ENCODE assay signal across 11 mouse cellular contexts in genomic region chr2:174761452-174762101, GRCm38 (mm10). TPM values are rescaled to one million over a fixed set of nuclear protein-coding genes. Genes with fewer than 3 reads are reported as not detected.
DNase-seq lines count a peak whose midpoint lies in the region; ATAC-seq lines count a peak whose summit lies in the region.
"Had no signal": no experiment of that assay in that cellular context is flagged by ENCODE, and none has a peak within 500 bp of the region (broad histone marks: within the 10 kb centered on the region; RNA-seq: fewer than 3 reads in every experiment).

No protein-coding gene starts in this region.

- no peak for ATAC-seq in heart, embryonic 13.5 days (ENCODE audit: extremely low read depth, insufficient number of reproducible peaks, low FRiP score, low TSS enrichment)
- no peak; the same call in 1 of the 2 replicates for ATAC-seq in midbrain, embryonic 11.5 days (ENCODE audit: low FRiP score)
- no peak for ATAC-seq in midbrain, embryonic 16.5 days
- ATAC-seq in intestine, embryonic 14.5 days (replicated peaks; ENCODE audit: low FRiP score, low TSS enrichment, low read depth): no peak
- ATAC-seq in stomach, embryonic 14.5 days (ENCODE audit: insufficient number of reproducible peaks, insufficient read depth, low FRiP score, low read depth): no peak

- 59% methylated on average over 6 of the region's 6 CpGs for WGBS in heart, embryonic 13.5 days
- 50% methylated on average over 6 of the region's 6 CpGs for WGBS in midbrain, embryonic 11.5 days
- 61% methylated on average over 6 of the region's 6 CpGs for WGBS in midbrain, embryonic 16.5 days
- 26% methylated on average over 6 of the region's 6 CpGs for WGBS in intestine, embryonic 14.5 days
- WGBS in stomach, embryonic 14.5 days: 48% methylated on average over 6 of the region's 6 CpGs

- intact Hi-C loops in heart, postnatal 36 days (cut with DNase I): no loop called here
- intact Hi-C loops in left cerebral cortex, postnatal 4 days (cut with DNase I): no loop called here
- intact Hi-C loops in left cerebral cortex, postnatal 36 days (cut with DNase I): no loop called here

- no peak for DNase-seq in heart, postnatal 36 days
- peak; percentile 87 for DNase-seq in midbrain, embryonic 11.5 days (ENCODE audit: low spot score, missing footprints)
- DNase-seq in intestine, embryonic 14.5 days (ENCODE audit: low spot score): peak; percentile 75
- DNase-seq in left cerebral cortex, postnatal 4 days: no peak
- DNase-seq in left cerebral cortex, postnatal 36 days (ENCODE audit: low spot score in 2 of 2): no peak
- DNase-seq: cerebellum, adult 8-10 months; right cerebral cortex, postnatal 25 days had no signal

- no peak overlapping the region for H3K27ac ChIP-seq in heart, embryonic 13.5 days (replicated peaks)
- no peak overlapping the region for H3K27ac ChIP-seq in midbrain, embryonic 11.5 days (ENCODE audit: low read depth, low read length)
- H3K27ac ChIP-seq in midbrain, embryonic 16.5 days (ENCODE audit: low read length): no peak overlapping the region
- peak overlapping the region; percentile 64 for H3K27ac ChIP-seq in intestine, embryonic 14.5 days (ENCODE audit: low read depth)
- peak overlapping the region; percentile 53; the same call in 1 of the 2 replicates for H3K27ac ChIP-seq in stomach, embryonic 14.5 days (ENCODE audit: low read length)

- H3K4me3 ChIP-seq in heart, embryonic 13.5 days: peak overlapping the region; percentile 55; the same call in 1 of the 2 replicates
- no peak overlapping the region for H3K4me3 ChIP-seq in midbrain, embryonic 11.5 days (ENCODE audit: low read depth, low read length)
- no peak overlapping the region for H3K4me3 ChIP-seq in midbrain, embryonic 16.5 days (ENCODE audit: low read depth, low read length)
- H3K4me3 ChIP-seq in intestine, embryonic 14.5 days (ENCODE audit: low read depth, low read length): peak overlapping the region; percentile 58
- H3K4me3 ChIP-seq in stomach, embryonic 14.5 days (ENCODE audit: low read depth, low read length): peak overlapping the region; percentile 53

- H3K9ac ChIP-seq in heart, embryonic 13.5 days: no peak overlapping the region
- H3K9ac ChIP-seq in midbrain, embryonic 11.5 days (ENCODE audit: low read length): peak overlapping the region; percentile 64; the same call in 1 of the 2 replicates
- H3K9ac ChIP-seq in midbrain, embryonic 16.5 days (ENCODE audit: low read depth, low read length): no peak overlapping the region
- peak overlapping the region; percentile 60 for H3K9ac ChIP-seq in intestine, embryonic 14.5 days (ENCODE audit: low read length)
- H3K9ac ChIP-seq in stomach, embryonic 14.5 days (replicated peaks; ENCODE audit: low read depth, low read length): peak overlapping the region; percentile 66; the same call in 1 of the 2 replicates

- peaks cover 8% of the 10 kb centered on the region for H3K4me1 ChIP-seq in heart, embryonic 13.5 days
- peaks cover 5% of the 10 kb centered on the region for H3K4me1 ChIP-seq in midbrain, embryonic 11.5 days (ENCODE audit: control insufficient read depth, insufficient read depth, low read length)
- H3K4me1 ChIP-seq in midbrain, embryonic 16.5 days (ENCODE audit: control insufficient read depth, insufficient read depth, low read length): peaks cover 6% of the 10 kb centered on the region
- peaks cover 20% of the 10 kb centered on the region for H3K4me1 ChIP-seq in intestine, embryonic 14.5 days (replicated peaks; ENCODE audit: control insufficient read depth, insufficient read depth, low read length)
- H3K4me1 ChIP-seq in stomach, embryonic 14.5 days (ENCODE audit: control insufficient read depth, insufficient read depth, low read length): 0 out of 2 replicates have a peak, but pooled peaks cover 15% of the 10 kb centered on the region

- peak overlapping the region; percentile 83 for H3K4me2 ChIP-seq in heart, embryonic 13.5 days
- peak overlapping the region; percentile 92; the same call in 1 of the 2 replicates for H3K4me2 ChIP-seq in midbrain, embryonic 11.5 days
- no peak overlapping the region for H3K4me2 ChIP-seq in midbrain, embryonic 16.5 days (ENCODE audit: low read length)
- peak overlapping the region; percentile 63 for H3K4me2 ChIP-seq in intestine, embryonic 14.5 days (ENCODE audit: low read length)
- H3K4me2 ChIP-seq in stomach, embryonic 14.5 days (replicated peaks; ENCODE audit: low read depth, low read length): peak overlapping the region; percentile 72

- no peaks in the 10 kb centered on the region for H3K36me3 ChIP-seq in heart, embryonic 13.5 days
- no peaks in the 10 kb centered on the region for H3K36me3 ChIP-seq in midbrain, embryonic 11.5 days (ENCODE audit: control insufficient read depth, insufficient read depth, low read length)
- no peaks in the 10 kb centered on the region for H3K36me3 ChIP-seq in midbrain, embryonic 16.5 days (ENCODE audit: control insufficient read depth, insufficient read depth, low read length)
- no peaks in the 10 kb centered on the region for H3K36me3 ChIP-seq in intestine, embryonic 14.5 days (ENCODE audit: control insufficient read depth, insufficient read depth, low read length)
- no peaks in the 10 kb centered on the region for H3K36me3 ChIP-seq in stomach, embryonic 14.5 days (ENCODE audit: control insufficient read depth, insufficient read depth, low read length)

- peaks cover 41% of the 10 kb centered on the region for H3K27me3 ChIP-seq in heart, embryonic 13.5 days (replicated peaks)
- no peaks in the 10 kb centered on the region; the same call in 1 of the 2 replicates for H3K27me3 ChIP-seq in midbrain, embryonic 11.5 days (ENCODE audit: control insufficient read depth, insufficient read depth, low read length)
- H3K27me3 ChIP-seq in midbrain, embryonic 16.5 days (ENCODE audit: control insufficient read depth, insufficient read depth, low read depth, low read length): peaks cover 13% of the 10 kb centered on the region
- H3K27me3 ChIP-seq in intestine, embryonic 14.5 days (replicated peaks; ENCODE audit: control insufficient read depth, insufficient read depth, low read length): no peaks in the 10 kb centered on the region
- no peaks in the 10 kb centered on the region for H3K27me3 ChIP-seq in stomach, embryonic 14.5 days (ENCODE audit: control insufficient read depth, insufficient read depth, low read length)

- no peaks in the 10 kb centered on the region for H3K9me3 ChIP-seq in heart, embryonic 13.5 days
- H3K9me3 ChIP-seq in midbrain, embryonic 11.5 days (ENCODE audit: control insufficient read depth, low read length): no peaks in the 10 kb centered on the region
- H3K9me3 ChIP-seq in midbrain, embryonic 16.5 days (replicated peaks; ENCODE audit: control insufficient read depth, low read length, poor library complexity, severe bottlenecking): no peaks in the 10 kb centered on the region
- no peaks in the 10 kb centered on the region for H3K9me3 ChIP-seq in intestine, embryonic 14.5 days (ENCODE audit: control insufficient read depth, low read length)
- H3K9me3 ChIP-seq in stomach, embryonic 14.5 days (ENCODE audit: control insufficient read depth, low read depth, low read length): no peaks in the 10 kb centered on the region

RNA-seq across cellular contexts. Expression of gene Edn3, which starts 1.2 kb away (rescaled TPM):
- polyA plus RNA-seq in heart, embryonic 13.5 days (2015; fragmentation: Nextera tagmentation; extraction: Ambion mirVana): 0.99 and 1.0 TPM in 2 replicates
- under 1 TPM; 0.44 to 0.68 TPM for total RNA-seq in heart, postnatal 36 days (2021)
- polyA plus RNA-seq in midbrain, embryonic 11.5 days (2014; fragmentation: Nextera tagmentation; extraction: Ambion mirVana): 4.7 and 5.7 TPM in 2 replicates
- polyA plus RNA-seq in midbrain, embryonic 16.5 days (2015; fragmentation: Nextera tagmentation; extraction: Ambion mirVana): 5.5 and 5.6 TPM in 2 replicates
- polyA plus RNA-seq in intestine, embryonic 14.5 days (2014; fragmentation: Nextera tagmentation; extraction: Ambion mirVana): 25.4 and 33.0 TPM in 2 replicates
- polyA plus RNA-seq in stomach, embryonic 14.5 days (2014; fragmentation: Nextera tagmentation; extraction: Ambion mirVana): 21.3 and 21.9 TPM in 2 replicates
- 1 to 10 TPM; 4.7 to 5.0 TPM for total RNA-seq in left cerebral cortex, postnatal 4 days (2021)
- total RNA-seq in left cerebral cortex, postnatal 36 days (2021): 1 to 10 TPM; 5.3 to 6.0 TPM
- total RNA-seq: monocyte, adult 5-6 weeks had no signal

Comparison
In these comparisons a context has a peak if more than half of its experiments do, and no peak if none do; other contexts are left out.
1. H3K9ac ChIP-seq: peak in midbrain, embryonic 11.5 days (single experiment), intestine, embryonic 14.5 days (single experiment) and stomach, embryonic 14.5 days (single experiment); none in heart, embryonic 13.5 days (single experiment) and midbrain, embryonic 16.5 days (single experiment).
2. H3K27ac ChIP-seq: peak in intestine, embryonic 14.5 days (single experiment) and stomach, embryonic 14.5 days (single experiment); none in heart, embryonic 13.5 days (single experiment), midbrain, embryonic 11.5 days (single experiment) and midbrain, embryonic 16.5 days (single experiment).
3. H3K4me3 ChIP-seq: peak in heart, embryonic 13.5 days (single experiment), intestine, embryonic 14.5 days (single experiment) and stomach, embryonic 14.5 days (single experiment); none in midbrain, embryonic 11.5 days (single experiment) and midbrain, embryonic 16.5 days (single experiment).
4. DNase-seq: peak in midbrain, embryonic 11.5 days (single experiment) and intestine, embryonic 14.5 days (single experiment); none in heart, postnatal 36 days (0 of 2), left cerebral cortex, postnatal 4 days (single experiment) and left cerebral cortex, postnatal 36 days (0 of 2).